Mouse (Mus musculus) adrenal gland, postnatal 4 days (tissue): ENCODE results near the gene Rprd2. TPM values are rescaled to one million over a fixed set of nuclear protein-coding genes. Genes with fewer than 3 reads are reported as not detected.

Experiments used
- DNase-seq, 2 experiments: peaks; one replicate each; pipeline ENCODE4 v3.0.0; 2021 to 2022; ENCODE audit warnings: low spot score in 2 of 2, mixed read lengths in 2 of 2
- microRNA-seq: library from miRNA; unstranded; fragments of <30 nt; microRNA quantifications from one replicate; pipeline ENCODE4 v1.2.0, GENCODE M21; 2021
- total RNA-seq, 2 experiments: library from RNA; stranded (reverse); gene quantifications; 2 replicates each; pipeline ENCODE4 v1.2.3; 2021

The Rprd2 gene
- total RNA-seq, 2 experiments from 2014 or later = 56.5 to 64.1 TPM

DNA sequence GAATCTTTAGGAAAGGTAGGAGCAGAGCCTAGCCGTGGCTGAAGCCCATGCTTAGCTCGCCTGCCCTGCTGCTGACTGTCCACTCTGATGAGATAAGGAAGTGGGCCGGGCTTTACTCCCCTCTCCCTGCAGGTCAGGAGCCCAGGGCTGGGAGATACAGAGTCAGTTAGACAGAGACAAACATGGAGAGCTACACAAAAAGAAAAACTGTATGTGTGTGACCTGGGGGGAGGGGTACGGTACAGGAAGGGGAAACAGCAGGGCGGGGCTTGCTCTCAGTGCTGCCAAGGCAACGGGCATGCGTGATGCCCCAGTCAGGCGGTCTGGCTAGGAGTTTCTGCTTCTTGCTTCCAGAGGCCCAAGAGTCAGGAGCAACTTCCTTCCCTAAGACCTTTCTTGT lies 78.3 kb downstream of the Rprd2 start:
- no peak for DNase-seq

DNA sequence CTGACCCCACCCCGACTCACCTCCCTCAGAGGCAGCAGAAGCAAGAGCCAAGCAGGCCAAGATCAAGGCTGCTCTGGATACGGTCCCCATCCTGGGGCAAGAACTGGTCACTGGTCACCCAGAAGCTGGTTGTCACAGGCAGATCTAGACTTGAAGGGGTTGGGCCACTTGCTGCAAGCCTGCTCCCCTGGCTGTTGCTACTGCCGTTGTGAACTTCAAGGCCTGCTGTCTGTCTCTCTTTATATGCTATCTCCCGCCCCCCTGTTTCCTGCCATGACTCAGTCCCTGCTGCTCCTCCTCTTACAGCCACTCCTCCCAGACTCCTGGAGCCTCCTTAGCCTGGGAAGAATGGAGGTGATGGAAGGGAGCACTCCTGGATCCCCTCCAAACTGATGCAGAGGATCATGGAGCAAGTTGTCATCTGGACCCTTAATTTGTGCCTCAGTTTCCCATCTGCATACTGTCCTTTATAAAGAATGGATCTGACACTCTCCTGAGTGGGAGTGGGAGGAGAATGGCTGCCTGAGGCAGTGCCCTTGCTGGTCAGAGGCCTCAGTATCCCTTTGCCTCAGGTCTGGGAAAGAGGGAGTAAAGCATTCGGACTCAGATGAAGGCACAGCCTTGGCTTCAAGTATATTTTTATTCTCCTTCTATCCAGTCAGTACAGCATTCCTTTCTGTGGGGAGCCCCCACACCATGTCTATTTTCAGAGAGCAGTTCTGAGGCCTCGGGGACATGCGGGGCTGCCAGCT lies 79.1 kb downstream of the Rprd2 start, which contains the start of gene Ecm1:
Ecm1 (minus strand) TSS at position 217 of the 752 bp plus-strand sequence.
- peak in 1 of 2 experiments; percentile 50 for DNase-seq

DNA sequence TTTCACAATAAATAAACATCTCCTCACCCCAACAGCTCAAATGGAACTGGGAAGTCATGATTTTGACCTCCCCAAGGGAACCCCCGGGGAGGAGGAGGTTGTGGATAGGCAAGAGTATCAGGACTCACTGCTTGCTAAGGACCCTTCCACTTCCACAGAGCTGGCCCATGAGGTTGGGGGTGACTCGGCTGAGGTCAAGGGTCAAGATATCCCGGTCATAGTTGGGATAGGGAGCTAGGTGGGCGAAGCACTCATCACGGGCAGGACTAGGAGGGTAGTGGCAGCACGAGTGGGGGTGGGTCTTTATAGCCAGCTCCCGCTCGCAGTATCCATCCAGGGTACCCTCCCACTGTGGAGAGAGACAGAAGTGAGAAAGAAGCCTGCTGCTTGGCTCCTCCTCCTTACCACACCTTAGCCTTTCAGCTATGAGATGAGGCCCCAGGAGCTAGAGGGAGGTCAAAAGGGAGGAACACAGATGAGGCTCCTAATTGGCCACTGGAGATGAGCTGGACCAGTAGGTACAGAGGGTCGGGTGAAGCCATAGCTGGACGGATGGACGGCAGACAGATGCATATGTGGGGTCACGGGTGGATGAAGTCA lies 83.5 kb downstream of the Rprd2 start:
- DNase-seq = no peak

DNA sequence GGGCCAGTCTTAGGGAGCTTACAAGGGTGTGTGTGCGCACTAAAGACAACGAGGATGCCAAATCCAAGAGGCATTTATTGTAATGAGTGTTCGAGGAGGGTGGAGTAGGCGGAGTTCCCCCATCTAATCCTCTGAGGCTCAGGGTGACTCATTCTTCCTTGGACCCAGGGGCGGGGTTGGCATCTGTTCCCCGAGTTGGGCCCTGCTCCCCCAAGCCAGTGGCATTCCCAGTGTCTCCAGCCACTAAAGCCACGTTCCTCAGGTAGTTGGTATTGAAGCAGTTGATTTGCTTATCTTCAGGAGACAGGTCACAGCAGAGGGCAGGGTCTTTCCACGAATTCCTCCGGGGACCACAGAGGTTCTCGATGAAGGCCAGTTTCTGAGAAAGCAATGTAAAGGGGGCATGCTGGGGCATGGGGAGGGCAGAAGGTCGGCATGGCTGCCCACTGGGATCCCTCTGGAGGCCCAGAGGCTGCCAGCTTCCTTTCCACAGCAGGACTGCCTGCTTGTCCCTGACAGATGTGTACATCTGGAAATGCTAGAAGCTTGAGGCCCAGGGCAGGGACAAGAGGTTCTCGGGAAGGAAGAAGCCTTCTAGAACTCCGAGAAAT lies 84.5 kb downstream of the Rprd2 start:
- DNase-seq = no peak

DNA sequence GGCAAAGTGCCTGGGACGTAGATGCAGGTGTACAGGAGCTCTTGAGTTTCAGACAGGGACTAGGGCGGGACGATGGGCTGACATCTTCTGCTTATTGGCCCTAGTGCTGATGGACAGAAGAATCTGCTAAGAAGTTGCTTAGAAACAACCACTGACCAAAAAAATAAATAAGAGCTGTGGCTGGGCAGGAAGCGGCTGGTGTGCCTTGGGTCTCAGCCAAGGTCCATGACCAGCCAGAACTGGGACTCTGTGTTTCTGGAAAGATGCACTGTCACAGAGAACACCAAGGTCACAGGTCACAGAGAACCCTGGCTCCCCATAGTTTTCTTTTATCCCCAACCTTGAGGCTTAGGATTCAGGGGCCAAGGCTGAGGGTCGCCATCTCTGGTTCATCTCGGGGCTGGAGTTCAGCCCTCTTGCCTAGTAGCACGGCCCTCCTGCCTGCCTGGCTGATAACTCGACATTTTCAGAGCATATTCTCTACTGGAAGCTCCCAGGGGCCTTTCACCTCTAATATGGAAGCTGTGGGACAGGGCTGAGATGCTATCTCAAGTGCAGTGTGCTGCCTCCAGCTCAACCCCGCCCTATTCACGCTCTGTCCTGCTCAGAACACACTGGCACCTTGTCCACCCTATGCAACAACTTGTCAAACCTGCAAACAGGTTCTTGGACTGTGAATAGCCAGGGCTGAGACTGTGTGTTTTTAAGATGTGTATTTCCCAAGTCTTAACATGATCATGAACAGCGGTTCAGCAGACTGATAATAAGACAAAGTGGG lies 85.7 kb downstream of the Rprd2 start:
- no peak for DNase-seq

DNA sequence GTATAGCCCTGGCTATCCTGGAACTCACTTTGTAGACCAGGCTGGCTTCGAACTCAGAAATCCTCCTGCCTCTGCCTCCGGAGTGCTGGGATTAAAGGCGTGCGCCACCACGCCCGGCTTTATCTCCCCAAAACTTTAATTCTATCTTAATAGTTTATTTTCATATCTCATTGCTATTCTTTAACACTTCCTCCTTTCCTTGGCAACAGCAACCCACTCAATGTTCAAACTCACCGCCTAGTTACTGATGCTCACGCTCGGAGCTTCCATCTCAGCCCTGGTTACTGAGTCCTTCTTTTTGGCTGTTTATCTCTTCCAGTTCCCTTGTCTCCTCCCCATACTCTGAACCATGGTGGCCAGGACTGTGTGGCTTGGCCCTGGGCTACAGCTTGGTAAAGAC lies 86.4 kb downstream of the Rprd2 start:
- no peak for DNase-seq

DNA sequence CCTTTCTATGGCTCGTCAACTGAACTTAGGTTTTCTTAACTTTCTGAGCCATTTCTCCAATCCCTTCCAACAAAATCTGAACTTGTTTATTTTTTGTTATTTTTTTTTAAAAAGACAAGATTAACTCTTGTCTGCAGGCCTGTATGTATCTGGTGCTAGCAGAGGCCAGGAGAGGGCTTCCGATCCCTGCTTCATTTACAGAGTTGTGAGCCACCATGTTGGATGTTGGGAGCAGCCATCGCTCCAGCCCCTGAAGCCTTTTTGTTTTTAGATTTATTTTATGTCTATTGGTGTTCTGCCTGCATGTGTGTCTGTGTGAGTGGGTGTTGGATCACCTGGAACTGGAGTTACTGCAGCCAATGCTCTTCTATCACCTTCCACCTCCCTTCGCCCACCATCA lies 86.9 kb downstream of the Rprd2 start:
- DNase-seq = no peak

DNA sequence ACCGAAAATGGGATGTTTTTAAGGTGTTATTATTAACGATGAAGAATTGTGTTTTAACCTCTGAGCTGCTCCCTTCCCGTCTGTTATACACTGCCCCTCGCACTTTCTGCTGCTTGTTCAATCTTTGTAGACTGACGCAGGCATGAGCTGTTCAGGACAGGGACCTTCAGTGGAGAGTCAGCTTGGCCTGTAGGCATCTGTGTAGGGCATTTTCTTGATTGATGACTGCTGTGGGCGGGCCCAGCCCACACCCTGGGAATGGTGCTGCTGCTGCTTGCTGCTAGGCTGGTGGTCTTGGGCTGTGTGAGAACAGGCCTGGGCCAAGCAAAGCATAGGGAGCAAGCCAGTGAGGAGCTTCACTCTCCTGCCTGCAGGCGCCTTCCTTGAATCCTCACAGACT lies 88.2 kb downstream of the Rprd2 start:
- DNase-seq = no peak

DNA sequence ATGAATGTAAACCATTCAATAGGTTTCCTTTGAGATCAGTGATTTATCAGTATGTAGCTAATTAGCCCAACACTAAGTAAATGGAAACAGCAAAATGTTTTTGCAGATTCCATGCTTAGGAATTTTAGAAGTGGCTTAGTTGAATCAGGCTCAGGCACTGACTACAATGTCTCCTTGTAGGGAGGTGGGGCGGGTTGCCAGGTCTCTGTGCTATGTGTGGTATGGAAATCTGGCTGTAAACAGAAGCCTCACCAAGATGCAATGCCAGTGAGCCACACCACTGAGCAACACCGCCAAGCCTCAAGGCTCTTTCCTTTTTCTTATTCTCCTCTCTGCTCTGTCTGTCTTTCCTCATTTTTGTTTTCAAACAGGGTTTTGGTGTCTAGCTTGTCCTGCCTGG lies 89.8 kb downstream of the Rprd2 start:
- no peak for DNase-seq

DNA sequence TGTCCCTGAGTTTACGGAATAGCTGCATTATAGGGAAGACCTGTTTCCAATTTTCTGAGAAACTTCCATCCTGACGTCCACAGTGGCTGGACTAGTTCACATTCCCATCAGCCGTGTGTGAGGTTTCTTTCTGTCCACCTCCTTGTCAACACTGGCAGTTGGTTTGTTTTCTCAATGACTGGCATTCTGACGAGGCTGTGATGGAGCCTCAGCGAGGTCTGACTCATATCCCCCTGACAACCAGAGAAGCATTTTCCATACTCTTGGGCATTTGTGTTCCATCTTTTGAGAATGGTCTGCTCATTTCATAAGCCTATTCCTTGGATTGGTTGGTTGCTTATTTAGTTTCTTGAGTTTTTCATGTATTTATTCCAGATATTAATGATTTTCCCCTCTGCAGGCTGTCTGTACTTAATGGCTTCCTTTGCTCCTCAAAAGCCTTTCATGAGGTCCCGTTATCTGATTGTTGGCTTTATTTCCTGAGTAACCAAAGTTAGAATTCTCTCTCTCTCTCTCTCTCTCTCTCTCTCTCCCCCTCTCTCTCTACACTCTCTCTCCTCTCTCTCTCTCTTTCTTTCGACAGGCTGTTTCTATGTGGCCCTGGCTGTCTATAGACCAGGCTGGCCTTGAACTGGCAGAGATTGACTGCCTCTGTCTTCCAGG lies 91.8 kb downstream of the Rprd2 start:
- DNase-seq = no peak

DNA sequence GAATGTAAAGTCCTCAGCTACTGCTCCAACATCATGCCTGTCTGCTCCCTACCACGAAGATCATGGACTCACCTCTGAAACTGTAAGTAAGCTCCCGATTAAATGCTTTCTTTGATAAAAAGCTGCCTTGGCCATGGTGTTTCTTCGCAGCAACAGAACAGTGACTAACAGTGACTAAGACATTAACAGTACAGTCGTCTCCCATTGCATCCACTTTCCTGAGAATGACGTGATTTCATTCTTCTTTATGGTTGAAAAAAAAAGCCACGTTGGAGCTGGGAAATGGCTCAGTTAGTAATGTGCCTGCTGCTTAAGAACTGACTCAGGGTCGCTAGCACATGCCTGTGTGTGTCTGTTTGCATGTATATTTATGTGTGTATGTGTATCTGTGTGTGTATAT lies 92.8 kb downstream of the Rprd2 start:
- no peak for DNase-seq

DNA sequence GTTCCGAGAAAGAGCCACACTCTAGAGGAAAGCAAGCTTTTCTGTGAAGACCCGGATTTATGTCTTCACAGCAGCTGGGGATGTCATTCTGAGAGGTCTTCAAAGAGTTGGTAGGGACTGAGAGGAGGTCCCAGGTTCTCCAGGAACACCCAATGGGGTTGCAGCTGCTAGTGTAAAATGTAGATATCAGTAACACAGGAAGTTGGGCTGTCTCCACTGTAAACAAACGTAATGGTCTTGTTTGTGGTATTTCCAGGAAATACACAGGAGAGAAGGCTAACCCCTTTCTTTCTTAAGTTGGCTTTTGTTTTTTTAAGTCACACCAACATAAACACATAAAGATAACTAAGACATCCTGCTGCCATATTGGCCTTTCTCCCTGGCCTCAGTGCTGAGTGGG lies 96.3 kb downstream of the Rprd2 start:
- no peak for DNase-seq

DNA sequence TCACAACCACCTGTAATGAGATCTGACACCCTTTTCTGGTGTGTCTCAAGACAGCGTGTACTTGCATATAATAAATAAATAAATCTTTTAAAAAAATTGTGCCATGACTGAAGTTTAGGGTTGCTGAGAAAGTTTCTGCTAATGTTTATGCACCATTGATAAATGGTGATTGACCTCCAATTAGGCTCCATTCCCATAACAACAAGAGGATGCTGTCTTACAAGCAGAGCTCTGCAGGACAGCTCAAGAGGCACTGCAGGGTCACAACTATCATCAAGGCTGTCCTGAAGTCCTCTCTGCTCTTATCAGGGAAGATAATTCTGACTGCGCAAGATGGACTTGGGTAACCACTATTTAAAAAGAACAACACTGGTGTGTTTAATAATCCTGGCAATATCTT lies 100.5 kb downstream of the Rprd2 start:
- no peak for DNase-seq

DNA sequence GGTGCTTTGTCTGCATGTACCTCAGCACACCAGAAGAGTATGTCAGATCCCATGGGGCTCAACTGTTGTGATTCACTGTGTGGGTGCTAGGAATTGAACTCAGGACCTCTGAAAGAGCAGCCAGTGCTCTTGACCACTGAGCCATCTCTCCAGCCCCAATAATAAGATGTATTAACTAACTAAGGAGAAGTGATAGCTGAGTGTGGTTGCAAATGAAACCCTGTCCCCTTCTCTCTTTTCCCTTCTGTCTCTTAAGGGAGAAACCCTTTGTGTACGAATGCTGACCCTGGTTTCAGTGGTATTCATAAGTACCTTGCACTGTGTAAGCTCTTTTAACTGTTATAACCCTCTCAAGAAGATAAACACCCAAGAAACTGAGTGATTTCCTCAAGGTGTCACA lies 102.6 kb downstream of the Rprd2 start:
- DNase-seq = no peak

Small RNA genes lying within 50 kb of the gene (microRNA-seq; reads per million reads assigned to microRNA genes)
- not detected for gene Mir7014

Other genes with a start within 250 kb of the Rprd2 start
- gene Golph3l, start 229.9 kb downstream of the Rprd2 start, total RNA-seq = 10 to 100 TPM; 45.6 to 46.4 TPM
- gene Ensa, start 193.9 kb downstream of the Rprd2 start, total RNA-seq = 10 to 100 TPM; 79.6 to 82.2 TPM
- gene Mcl1, start 160.1 kb downstream of the Rprd2 start, total RNA-seq = 100 to 1,000 TPM; 151 to 152 TPM
- gene Adamtsl4, start 130.9 kb downstream of the Rprd2 start, total RNA-seq = 1 to 10 TPM; 7.5 to 8.1 TPM
- 100 to 1,000 TPM; 205 to 241 TPM for gene Ecm1, start 79.3 kb downstream of the Rprd2 start, total RNA-seq
- gene Tars2, start 58.7 kb downstream of the Rprd2 start, total RNA-seq = 10 to 100 TPM; 48.2 to 51.7 TPM
- 10 to 100 TPM; 31.9 to 34.7 TPM for gene Prpf3, start 37.0 kb upstream of the Rprd2 start, total RNA-seq
- gene Mrps21, start 52.7 kb upstream of the Rprd2 start, total RNA-seq = 100 to 1,000 TPM; 178 to 200 TPM
- 1 to 10 TPM; 1.7 to 2.2 TPM for gene Ciart, start 63.4 kb upstream of the Rprd2 start, total RNA-seq
- 10 to 100 TPM; 21.3 to 21.5 TPM for gene BC028528, start 73.1 kb upstream of the Rprd2 start, total RNA-seq
- gene Aph1a, start 75.1 kb upstream of the Rprd2 start, total RNA-seq = 100 to 1,000 TPM; 156 to 163 TPM
- 1 to 10 TPM; 2.3 to 2.5 TPM for gene Car14, start 85.8 kb upstream of the Rprd2 start, total RNA-seq
- 100 to 1,000 TPM; 145 to 146 TPM for gene Anp32e, start 110.4 kb upstream of the Rprd2 start, total RNA-seq
- gene Plekho1, start 177.1 kb upstream of the Rprd2 start, total RNA-seq = 10 to 100 TPM; 38.5 to 41.6 TPM
- 10 to 100 TPM; 32.9 to 39.4 TPM for gene Vps45, start 239.6 kb upstream of the Rprd2 start, total RNA-seq